In the genomic region with DNA sequence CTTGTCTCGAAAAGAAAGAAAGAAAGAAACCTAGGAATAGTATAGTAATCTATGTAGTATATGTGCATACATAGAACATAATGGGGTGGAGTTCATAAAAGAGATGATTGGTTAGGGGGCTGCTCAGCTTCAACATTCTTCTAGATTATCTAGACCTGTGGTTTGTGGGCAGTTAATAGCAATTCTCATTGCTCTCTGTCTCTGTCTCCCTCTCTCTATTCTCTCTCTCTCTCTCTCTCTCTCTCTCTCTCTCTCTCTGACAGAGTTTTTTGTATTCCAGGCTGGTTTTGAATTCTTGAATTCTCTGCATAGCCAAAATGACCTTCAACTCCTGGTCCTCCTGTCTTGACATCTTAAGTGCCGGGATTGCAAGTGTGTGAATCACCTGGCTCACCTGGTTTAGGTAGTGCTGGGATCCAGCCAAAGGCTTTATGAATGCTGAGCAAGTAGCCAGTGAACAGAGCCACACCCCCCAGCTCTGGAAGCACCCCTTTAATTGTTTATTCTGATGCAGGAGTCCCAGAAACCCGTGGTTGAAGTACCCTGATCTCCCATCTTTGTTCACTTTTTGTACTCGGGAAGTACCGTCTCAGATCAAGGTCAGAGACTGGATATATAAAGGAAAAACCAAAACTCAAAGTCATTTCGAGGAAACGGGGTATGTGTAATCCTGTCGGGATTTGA, we compare ENCODE assay signal across 1 mouse cellular context.
TF ChIP-seq lines count a peak whose summit lies in the region.

No protein-coding gene starts in this region.

TF ChIP-seq in CH12.LX, 34 proteins besides CTCF, POLR2A, EP300 and RAD21 (continued from another document):
- TF ChIP-seq ZKSCAN1 (IDR thresholded peaks at IDR 0.05; ENCODE audit: borderline replicate concordance, low read depth, low read length) (no peak), IRF4 (IDR thresholded peaks at IDR 0.05; ENCODE audit: low read depth, low read length) (no peak), NELFE (IDR thresholded peaks at IDR 0.05; ENCODE audit: low read depth, low read length) (no peak), RCOR1 (conservative IDR thresholded peaks at IDR 0.05; ENCODE audit: low read depth, low read length) (no peak), HCFC1 (IDR thresholded peaks at IDR 0.05; ENCODE audit: low read depth, low read length) (no peak), SMC3 (IDR thresholded peaks at IDR 0.05; ENCODE audit: low read depth, low read length) (no peak), MYC (IDR thresholded peaks at IDR 0.05; ENCODE audit: low read depth, low read length) (no peak), MAZ (IDR thresholded peaks at IDR 0.05; ENCODE audit: low read depth, low read length) (no peak)
